Mouse (Mus musculus) embryonic fibroblast, embryonic 13.5 days (primary cell): Measurements from ENCODE around the gene Mettl18. TPM values are rescaled to one million over a fixed set of nuclear protein-coding genes. Genes with fewer than 3 reads are reported as not detected.

Experiments used
- H3K27ac ChIP-seq: 2 replicates; pipeline ENCODE4 v1.5.1; 2012; ENCODE audit warnings: low read length, control low read depth, inconsistent platforms; ENCODE audit not compliant: insufficient read depth
- H3K4me1 ChIP-seq: 2 replicates; pipeline ENCODE4 v1.6.1; 2011; ENCODE audit warnings: low read length; ENCODE audit not compliant: control insufficient read depth, insufficient read depth
- H3K4me3 ChIP-seq: 2 replicates; pipeline ENCODE4 v1.5.1; 2011; ENCODE audit warnings: mild to moderate bottlenecking, control low read depth, low read length; ENCODE audit not compliant: insufficient read depth
- CTCF ChIP-seq: IDR thresholded peaks from 2 replicates; pipeline ENCODE4 v1.5.1; 2011; ENCODE audit warnings: mild to moderate bottlenecking, control low read depth, low read length, moderate library complexity, borderline replicate concordance; ENCODE audit not compliant: insufficient read depth
- POLR2A ChIP-seq: IDR thresholded peaks from 2 replicates; pipeline ENCODE4 v1.6.1; 2011; ENCODE audit warnings: low read depth, mild to moderate bottlenecking, control low read depth, low read length, moderate library complexity
- polyA plus RNA-seq: library from polyadenylated mRNA; stranded (reverse); fragments of >200 nt; gene quantifications from 2 replicates; pipeline ENCODE4 v1.2.4, GENCODE M21; 2011; ENCODE audit warnings: low read depth; ENCODE audit not compliant: missing spikeins, insufficient read length

Gene Mettl18
- 2.8 and 4.1 TPM in 2 replicates for polyA plus RNA-seq

DNA sequence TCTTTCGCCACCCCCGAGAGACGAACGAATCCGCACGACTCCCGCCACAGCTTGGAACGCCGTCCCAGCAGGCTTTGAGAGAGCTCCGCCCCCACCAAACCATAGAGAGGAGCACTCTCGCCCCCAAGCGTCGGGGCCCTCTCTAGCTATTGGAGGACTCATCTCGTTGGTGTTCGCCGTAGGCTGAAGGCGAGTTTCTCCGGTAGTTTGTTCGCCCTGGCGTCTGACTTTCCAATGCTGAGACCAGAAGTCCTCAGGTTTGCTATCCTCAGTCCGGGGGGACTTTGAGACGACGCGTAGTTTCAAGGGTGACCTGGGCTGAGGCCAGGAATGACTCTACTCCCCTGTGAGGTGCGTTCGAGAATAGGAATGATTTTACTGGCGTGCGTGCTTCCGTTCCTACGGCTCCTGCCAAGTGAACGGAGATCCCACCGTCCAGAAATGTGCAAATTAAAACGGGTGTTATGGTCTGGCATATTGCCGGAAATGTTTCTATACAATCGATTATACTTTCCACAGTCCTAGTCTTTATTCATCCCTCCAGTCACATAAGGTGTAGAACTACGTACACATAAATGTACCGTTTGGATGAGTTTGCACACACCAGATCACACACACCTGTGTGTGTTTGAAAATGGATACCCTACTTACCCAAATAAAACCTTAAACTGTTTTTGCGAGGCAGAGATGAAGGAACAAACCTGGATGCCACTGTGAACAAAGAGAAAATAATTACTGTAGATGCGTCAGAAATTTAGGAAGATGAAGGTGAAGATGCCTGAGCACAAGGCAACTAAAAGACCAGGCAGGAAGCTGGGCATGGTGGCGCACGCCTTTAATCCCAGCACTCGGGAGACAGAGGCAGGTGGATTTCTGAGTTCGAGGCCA, at the start of gene Mettl18, which contains the start of gene BC055324:
Gene Mettl18 (plus strand): TSS at position 169 of the 888 bp plus-strand sequence.
Gene BC055324 (minus strand): TSS at position 76 of the 888 bp plus-strand sequence.
- TF ChIP-seq POLR2A (peak; percentile 70), CTCF (no peak)
- peak within 1 kb of the TSS; percentile 79 for H3K4me3 ChIP-seq
- peak within 1 kb of the TSS; percentile 24; the same call in 1 of the 2 replicates for H3K27ac ChIP-seq
- H3K4me1 ChIP-seq: no peaks in the 10 kb centered on the region

DNA sequence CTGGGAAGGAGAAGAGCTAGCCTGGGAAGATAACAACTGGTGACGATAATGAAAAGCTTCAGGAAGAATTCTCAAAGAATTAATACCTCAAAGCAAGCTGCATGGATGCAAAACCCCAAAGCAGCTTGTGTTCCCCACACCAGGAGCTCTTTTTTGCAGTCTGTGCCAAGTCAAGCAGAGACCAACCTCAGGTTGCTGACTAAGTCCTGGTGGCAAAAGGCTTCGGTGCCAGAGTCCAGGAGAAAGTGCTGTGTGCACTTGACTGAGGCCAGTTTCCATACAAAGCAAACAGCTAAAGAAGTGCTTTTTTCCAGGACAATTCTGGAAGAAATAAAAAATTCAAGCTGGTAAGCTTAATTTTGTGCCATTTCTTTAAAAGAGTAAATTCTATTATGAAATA, 41.3 kb upstream of the Mettl18 start:
- no peak for TF ChIP-seq POLR2A
- TF ChIP-seq CTCF: no peak
- Histone ChIP-seq H3K4me3 (no peak overlapping the region), H3K4me1 (no peaks in the 10 kb centered on the region), H3K27ac (no peak overlapping the region)

GRCm38 (mm10) chr1:163958036-163958435, 36.7 kb upstream of the Mettl18 start:
- Histone ChIP-seq H3K4me1 (no peaks in the 10 kb centered on the region), H3K4me3 (no peak overlapping the region), H3K27ac (no peak overlapping the region)
- TF ChIP-seq CTCF: no peak
- no peak for TF ChIP-seq POLR2A

DNA sequence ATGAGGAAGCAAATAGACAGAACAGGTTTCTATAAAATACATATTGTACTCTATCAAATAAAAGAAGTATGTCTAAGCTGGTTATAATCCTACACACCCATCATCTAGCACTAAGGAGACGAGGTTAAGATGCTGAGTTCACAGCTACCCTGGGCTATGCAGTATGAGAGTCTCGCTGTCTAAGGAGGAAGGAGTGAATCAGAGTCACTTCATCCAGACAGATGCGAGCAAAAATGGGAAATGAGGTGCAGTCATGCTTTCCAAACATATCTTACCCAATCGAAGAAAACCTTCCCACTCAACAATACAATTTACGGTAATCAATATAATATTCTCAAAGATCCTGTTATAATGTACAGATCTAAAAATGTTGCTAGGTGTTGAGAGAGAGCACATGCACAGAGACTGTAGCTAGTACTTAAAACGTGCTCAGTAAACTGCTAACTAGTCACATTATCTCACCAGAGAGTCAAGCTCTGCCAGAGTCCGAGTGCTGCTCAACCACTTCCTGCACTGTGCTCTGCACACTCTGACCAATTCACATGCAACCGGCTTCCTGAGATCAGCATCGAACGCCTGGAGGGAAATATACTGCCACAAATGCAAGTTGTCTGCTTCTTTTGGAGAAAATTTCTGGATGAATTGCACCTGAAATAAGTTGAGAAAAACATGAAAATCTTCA, 30.5 kb upstream of the Mettl18 start:
- H3K4me1 ChIP-seq: no peaks in the 10 kb centered on the region
- no peak overlapping the region for H3K4me3 ChIP-seq
- H3K27ac ChIP-seq: no peak overlapping the region
- no peak for TF ChIP-seq POLR2A
- TF ChIP-seq CTCF: no peak

- Histone ChIP-seq H3K27ac (peak overlapping the region; percentile 25; the same call in 1 of the 2 replicates), H3K4me3 (no peak overlapping the region), H3K4me1 (no peaks in the 10 kb centered on the region)
- no peak for TF ChIP-seq CTCF
- TF ChIP-seq POLR2A: no peak
Observed at GRCm38 (mm10) chr1:163974471-163974870, 20.2 kb upstream of the Mettl18 start.

- TF ChIP-seq CTCF (no peak), POLR2A (no peak)
- Histone ChIP-seq H3K4me1 (no peaks in the 10 kb centered on the region), H3K4me3 (no peak overlapping the region), H3K27ac (no peak overlapping the region)
Observed at GRCm38 (mm10) chr1:163975088-163975487, 19.6 kb upstream of the Mettl18 start.

DNA sequence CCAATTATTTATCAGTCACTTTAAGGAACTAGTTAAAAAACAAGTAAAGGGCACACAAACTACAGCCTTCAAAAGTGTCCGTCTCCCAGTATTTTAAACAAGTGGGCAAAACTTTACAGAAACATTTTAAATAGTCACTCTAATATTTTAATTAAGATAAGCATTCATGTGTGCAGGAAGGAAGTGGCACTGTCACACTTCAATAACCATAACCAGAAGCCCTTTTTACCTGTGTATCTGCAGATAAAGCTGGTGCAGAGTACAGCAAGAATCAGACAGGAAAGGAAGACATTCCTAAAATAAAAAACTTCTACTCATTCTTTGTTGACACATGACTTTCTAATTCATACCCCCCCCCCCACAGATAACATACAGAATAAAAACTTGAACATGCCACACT, 18.2 kb upstream of the Mettl18 start:
- no peaks in the 10 kb centered on the region for H3K4me1 ChIP-seq
- TF ChIP-seq POLR2A: no peak
- H3K27ac ChIP-seq: no peak overlapping the region
- no peak overlapping the region for H3K4me3 ChIP-seq

DNA sequence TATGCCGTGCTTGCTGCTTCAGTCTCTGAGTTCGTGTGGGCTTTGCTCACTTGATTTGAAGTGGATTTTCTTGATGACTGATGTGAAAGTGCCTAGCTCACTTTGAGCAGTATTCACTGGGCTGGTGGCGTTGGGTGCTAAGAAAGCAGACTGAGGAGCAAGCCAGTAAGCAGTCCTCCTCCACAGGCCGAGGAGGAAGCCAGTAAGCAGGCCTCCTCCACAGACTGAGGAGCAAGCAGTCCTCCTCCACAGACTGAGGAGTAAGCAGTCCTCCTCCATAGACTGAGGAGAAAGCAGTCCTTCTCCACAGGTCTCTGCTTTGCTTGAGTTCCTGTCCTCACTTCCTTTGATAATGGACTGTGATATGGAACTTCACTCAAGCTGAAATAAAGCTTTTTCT, 2.3 kb upstream of the Mettl18 start:
- Histone ChIP-seq H3K4me3 (no peak overlapping the region), H3K4me1 (no peaks in the 10 kb centered on the region), H3K27ac (no peak overlapping the region)
- TF ChIP-seq CTCF: no peak
- no peak for TF ChIP-seq POLR2A

- peak overlapping the region; percentile 79 for H3K4me3 ChIP-seq
- TF ChIP-seq POLR2A (no peak), CTCF (no peak)
- H3K27ac ChIP-seq: no peak overlapping the region
- H3K4me1 ChIP-seq: no peaks in the 10 kb centered on the region
Observed at GRCm38 (mm10) chr1:163994173-163994720, 442 bp upstream of the Mettl18 start.

GRCm38 (mm10) chr1:163995609-163995913, 872 bp downstream of the Mettl18 start:
- no peak overlapping the region for H3K27ac ChIP-seq

More at GRCm38 (mm10) chr1:163995609-163995913, 872 bp downstream of the Mettl18 start:
- Histone ChIP-seq H3K4me3 (peak overlapping the region; percentile 79), H3K4me1 (no peaks in the 10 kb centered on the region)
- TF ChIP-seq CTCF (no peak), POLR2A (no peak)
